Mouse (Mus musculus): Measurements from ENCODE around the gene Zfp874a.

DNA sequence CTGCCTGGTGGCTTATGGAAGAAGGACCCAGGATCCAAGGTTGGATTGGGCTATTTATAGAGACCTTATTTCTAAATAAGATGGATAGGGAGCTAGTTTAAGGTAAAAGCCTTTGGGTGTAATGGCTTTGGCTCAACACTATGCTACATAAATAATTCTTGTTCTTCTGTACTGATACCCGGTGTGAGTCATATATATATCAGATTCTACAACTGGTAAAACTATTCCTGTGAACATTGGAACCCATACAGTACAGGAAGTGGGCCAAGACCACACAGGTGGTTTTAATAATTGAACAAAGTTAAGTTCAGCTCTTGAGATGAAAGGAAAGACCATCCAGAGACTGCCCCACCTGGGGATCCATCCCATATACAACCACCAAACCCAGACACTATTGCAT, 49.5 kb upstream of the Zfp874a start:
- no peak for TF ChIP-seq POLR2A (IDR thresholded peaks at IDR 0.05; ENCODE audit: insufficient read length, low read depth)
- no peak for TF ChIP-seq POLR2AphosphoS2 (IDR thresholded peaks at IDR 0.05; ENCODE audit: insufficient read length, low read depth)
- TF ChIP-seq MYOD1 (IDR thresholded peaks at IDR 0.05; ENCODE audit: control insufficient read depth in 1 of 3, insufficient read length in 2 of 3, low read depth in 2 of 3): no peak
- TF ChIP-seq MAX (IDR thresholded peaks at IDR 0.05; ENCODE audit: low read depth): no peak
- no peak for TF ChIP-seq E2F4 (IDR thresholded peaks at IDR 0.05; ENCODE audit: insufficient read depth)
- no peak for TF ChIP-seq USF1 (IDR thresholded peaks at IDR 0.05; ENCODE audit: low read depth)
- TF ChIP-seq SRF (IDR thresholded peaks at IDR 0.05; ENCODE audit: control insufficient read depth, insufficient read length, low read depth): no peak

All from myocyte (in vitro differentiated cells).